Mouse (Mus musculus): ENCODE data around the gene Gm49321. TPM values are rescaled to one million over a fixed set of nuclear protein-coding genes. Genes with fewer than 3 reads are reported as not detected.
A peak's percentile ranks its signal among the peaks of the same experiment; 100 is the strongest.

Gm49321 gene
- polyA plus RNA-seq, 1 experiment from 2014 or later = 9.4 TPM

DNA sequence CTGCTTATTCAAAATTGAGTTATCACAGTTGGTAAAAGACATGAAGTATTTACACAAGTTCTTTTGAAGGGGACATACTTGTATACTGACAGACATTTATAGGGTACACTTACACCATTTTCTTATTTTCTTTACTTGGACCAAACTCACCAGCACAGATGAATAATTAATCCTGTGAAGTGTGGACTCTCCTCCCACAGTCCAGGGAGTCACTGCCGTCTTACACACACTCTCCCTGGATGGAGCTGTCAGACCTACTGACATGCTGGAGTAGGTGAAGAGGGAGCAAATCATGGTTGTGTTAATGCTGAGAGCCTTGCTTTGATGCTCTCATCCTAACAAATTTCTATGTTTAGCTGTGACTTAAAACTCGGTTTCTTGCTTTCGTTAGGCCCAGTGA lies 7.2 kb upstream of the Gm49321 start:
- Histone ChIP-seq H3K4me2 (ENCODE audit: low read length) (no peak overlapping the region), H3K9ac (ENCODE audit: low read length) (no peak overlapping the region), H3K27me3 (replicated peaks; ENCODE audit: control insufficient read depth, insufficient read depth, low read length) (no peaks in the 10 kb centered on the region), H3K4me3 (ENCODE audit: low read depth, low read length) (no peak overlapping the region), H3K27ac (ENCODE audit: low read depth) (no peak overlapping the region), H3K36me3 (ENCODE audit: control insufficient read depth, insufficient read depth, low read length) (peaks cover 80% of the 10 kb centered on the region), H3K9me3 (ENCODE audit: control insufficient read depth, low read length) (no peaks in the 10 kb centered on the region), H3K4me1 (replicated peaks; ENCODE audit: control insufficient read depth, insufficient read depth, low read length) (no peaks in the 10 kb centered on the region)
- 89% methylated on average over 3 of the region's 3 CpGs for WGBS
- DNase-seq (ENCODE audit: low spot score) = no peak
- ATAC-seq (replicated peaks; ENCODE audit: low FRiP score, low TSS enrichment, low read depth) = no peak

DNA sequence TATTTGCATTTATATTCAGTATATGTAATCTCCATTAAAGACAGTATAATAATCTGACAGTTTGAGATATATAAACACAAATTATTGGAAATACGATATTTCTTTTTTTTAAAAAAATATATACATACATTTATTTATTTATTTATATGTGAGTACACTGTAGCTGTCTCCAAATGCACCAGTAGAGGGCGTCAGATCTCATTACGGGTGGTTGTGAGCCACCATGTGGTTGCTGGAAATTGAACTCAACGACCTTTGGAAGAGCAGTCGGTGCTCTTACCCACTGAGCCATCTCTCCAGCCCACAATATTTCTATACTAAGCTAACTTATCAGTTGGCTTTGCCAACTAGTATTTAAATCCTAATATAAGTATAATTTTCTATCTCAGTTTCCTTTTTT lies 6.2 kb upstream of the Gm49321 start:
- no peak overlapping the region for H3K4me2 ChIP-seq (ENCODE audit: low read length)
- no peak for DNase-seq (ENCODE audit: low spot score)
- no peaks in the 10 kb centered on the region for H3K9me3 ChIP-seq (ENCODE audit: control insufficient read depth, low read length)
- H3K4me3 ChIP-seq (ENCODE audit: low read depth, low read length) = no peak overlapping the region
- H3K27ac ChIP-seq (ENCODE audit: low read depth) = no peak overlapping the region
- no peaks in the 10 kb centered on the region for H3K27me3 ChIP-seq (replicated peaks; ENCODE audit: control insufficient read depth, insufficient read depth, low read length)
- no peak overlapping the region for H3K9ac ChIP-seq (ENCODE audit: low read length)
- ATAC-seq (replicated peaks; ENCODE audit: low FRiP score, low TSS enrichment, low read depth) = no peak
- H3K4me1 ChIP-seq (replicated peaks; ENCODE audit: control insufficient read depth, insufficient read depth, low read length) = no peaks in the 10 kb centered on the region
- H3K36me3 ChIP-seq (ENCODE audit: control insufficient read depth, insufficient read depth, low read length) = peaks cover 88% of the 10 kb centered on the region
- 59% methylated on average over 5 of the region's 5 CpGs for WGBS

GRCm38 (mm10) chr12:73934528-73934927 lies 2.9 kb upstream of the Gm49321 start:
- no peak overlapping the region for H3K27ac ChIP-seq (ENCODE audit: low read depth)
- WGBS = 76% methylated on average over 2 of the region's 2 CpGs
- ATAC-seq (replicated peaks; ENCODE audit: low FRiP score, low TSS enrichment, low read depth) (no peak), DNase-seq (ENCODE audit: low spot score) (no peak)
- H3K4me3 ChIP-seq (ENCODE audit: low read depth, low read length) = no peak overlapping the region
- H3K9ac ChIP-seq (ENCODE audit: low read length) = no peak overlapping the region
- H3K4me2 ChIP-seq (ENCODE audit: low read length) = no peak overlapping the region
- H3K9me3 ChIP-seq (ENCODE audit: control insufficient read depth, low read length) = no peaks in the 10 kb centered on the region
- H3K36me3 ChIP-seq (ENCODE audit: control insufficient read depth, insufficient read depth, low read length) = peaks cover 96% of the 10 kb centered on the region
- no peaks in the 10 kb centered on the region for H3K4me1 ChIP-seq (replicated peaks; ENCODE audit: control insufficient read depth, insufficient read depth, low read length)
- no peaks in the 10 kb centered on the region for H3K27me3 ChIP-seq (replicated peaks; ENCODE audit: control insufficient read depth, insufficient read depth, low read length)

DNA sequence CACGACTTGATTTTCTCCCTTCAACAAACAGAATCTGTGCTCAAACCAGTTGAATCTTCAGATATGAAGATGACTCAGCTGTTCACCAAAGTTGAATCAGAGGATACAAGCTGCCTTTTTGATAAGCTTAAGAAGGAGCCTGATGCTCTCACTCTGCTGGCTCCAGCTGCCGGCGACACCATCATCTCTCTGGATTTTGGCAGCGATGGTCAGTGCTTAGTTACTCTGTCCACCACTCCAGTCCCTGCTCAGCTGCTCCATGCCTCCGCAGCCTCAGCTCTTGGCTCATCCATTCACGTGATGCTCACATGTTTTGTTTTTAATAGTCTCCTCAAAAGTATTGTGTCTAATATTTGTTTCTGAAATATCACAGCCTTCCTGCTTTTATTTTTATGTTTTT lies 2.1 kb downstream of the Gm49321 start:
- Histone ChIP-seq H3K9ac (ENCODE audit: low read length) (no peak overlapping the region), H3K36me3 (ENCODE audit: control insufficient read depth, insufficient read depth, low read length) (peaks cover 95% of the 10 kb centered on the region), H3K4me1 (replicated peaks; ENCODE audit: control insufficient read depth, insufficient read depth, low read length) (no peaks in the 10 kb centered on the region), H3K27ac (ENCODE audit: low read depth) (no peak overlapping the region), H3K9me3 (ENCODE audit: control insufficient read depth, low read length) (no peaks in the 10 kb centered on the region), H3K27me3 (replicated peaks; ENCODE audit: control insufficient read depth, insufficient read depth, low read length) (no peaks in the 10 kb centered on the region), H3K4me3 (ENCODE audit: low read depth, low read length) (no peak overlapping the region), H3K4me2 (ENCODE audit: low read length) (no peak overlapping the region)
- ATAC-seq (replicated peaks; ENCODE audit: low FRiP score, low TSS enrichment, low read depth) (no peak), DNase-seq (ENCODE audit: low spot score) (no peak)
- 90% methylated on average over 6 of the region's 6 CpGs for WGBS

DNA sequence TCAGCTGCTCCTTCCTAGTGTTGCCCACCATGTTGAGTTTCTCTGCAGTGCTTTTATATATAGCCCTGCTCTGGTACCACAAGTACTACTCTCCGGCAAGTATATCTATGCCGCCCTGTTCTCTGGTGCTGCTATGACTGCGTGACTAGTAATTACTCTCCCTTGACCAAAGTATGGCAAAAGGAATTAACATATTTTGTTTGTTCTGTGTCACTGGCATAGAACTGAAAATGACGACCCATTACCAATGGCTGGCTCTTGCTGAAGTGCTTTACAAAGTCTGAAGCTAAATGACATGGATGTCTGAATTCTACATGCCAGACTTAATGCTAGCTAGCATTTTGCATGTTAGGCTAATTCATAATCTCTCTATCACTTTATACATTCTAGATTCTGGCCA lies 11.0 kb downstream of the Gm49321 start:
- ATAC-seq (replicated peaks; ENCODE audit: low FRiP score, low TSS enrichment, low read depth) = no peak

DNA sequence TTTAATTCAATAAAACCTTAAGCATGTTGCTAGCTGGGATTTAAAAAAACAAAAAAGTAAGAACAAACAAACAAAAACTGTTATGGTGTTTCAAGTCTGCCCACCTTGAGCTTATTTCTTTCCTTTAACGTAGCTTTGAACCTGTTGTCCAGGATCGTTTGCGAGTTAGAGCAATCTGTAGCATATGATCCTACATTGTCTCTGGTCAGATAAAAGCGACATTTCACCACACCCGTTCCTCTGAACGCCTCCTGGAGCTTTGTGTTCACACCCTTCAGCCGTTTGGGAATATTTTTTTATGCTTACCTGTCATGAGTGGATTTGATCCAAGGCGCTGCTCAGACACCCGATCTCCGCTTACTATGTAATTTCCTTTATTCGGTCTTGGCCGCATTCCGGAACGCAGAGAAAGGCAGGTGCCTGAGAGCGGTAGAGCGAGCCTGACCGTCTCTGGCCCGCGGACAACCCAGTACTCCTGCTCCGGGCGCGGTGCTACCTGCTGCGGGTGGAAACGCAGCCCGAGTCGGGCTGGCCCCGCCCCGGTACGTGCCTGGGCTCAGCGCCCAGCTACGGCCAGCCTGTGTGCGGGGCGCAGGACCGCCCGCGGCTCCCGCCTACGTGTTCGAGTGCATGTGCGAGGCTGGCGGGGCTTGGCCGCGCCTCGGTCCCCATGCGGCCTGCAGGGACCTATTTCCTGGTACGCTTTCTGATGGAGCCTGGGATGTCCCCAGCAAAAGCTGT lies 12.0 kb downstream of the Gm49321 start:
- no peaks in the 10 kb centered on the region for H3K9me3 ChIP-seq (ENCODE audit: control insufficient read depth, low read length)
- peak overlapping the region; percentile 59; the same call in 1 of the 2 replicates for H3K27ac ChIP-seq (ENCODE audit: low read depth)
- peak overlapping the region; percentile 35 for H3K9ac ChIP-seq (ENCODE audit: low read length)
- peak overlapping the region; percentile 51 for H3K4me2 ChIP-seq (ENCODE audit: low read length)
- peaks cover 11% of the 10 kb centered on the region for H3K4me1 ChIP-seq (replicated peaks; ENCODE audit: control insufficient read depth, insufficient read depth, low read length)
- ATAC-seq (replicated peaks; ENCODE audit: low FRiP score, low TSS enrichment, low read depth) (peak; percentile 89), DNase-seq (ENCODE audit: low spot score) (peak; percentile 80)
- H3K4me3 ChIP-seq (ENCODE audit: low read depth, low read length) = peak overlapping the region; percentile 27
- 12% methylated on average over 46 of the region's 46 CpGs for WGBS
- H3K36me3 ChIP-seq (ENCODE audit: control insufficient read depth, insufficient read depth, low read length) = peaks cover 23% of the 10 kb centered on the region
- H3K27me3 ChIP-seq (replicated peaks; ENCODE audit: control insufficient read depth, insufficient read depth, low read length) = 0 out of 2 replicates have a peak, but pooled peaks cover 5% of the 10 kb centered on the region

More for the DNA sequence above, 11.0 kb downstream of the Gm49321 start:
- peak; percentile 50 for DNase-seq (ENCODE audit: low spot score)
- WGBS = 94% methylated on average over 4 of the region's 4 CpGs
- Histone ChIP-seq H3K9me3 (ENCODE audit: control insufficient read depth, low read length) (no peaks in the 10 kb centered on the region), H3K4me1 (replicated peaks; ENCODE audit: control insufficient read depth, insufficient read depth, low read length) (peaks cover 9% of the 10 kb centered on the region), H3K36me3 (ENCODE audit: control insufficient read depth, insufficient read depth, low read length) (peaks cover 34% of the 10 kb centered on the region), H3K27ac (ENCODE audit: low read depth) (no peak overlapping the region), H3K27me3 (replicated peaks; ENCODE audit: control insufficient read depth, insufficient read depth, low read length) (0 out of 2 replicates have a peak, but pooled peaks cover 5% of the 10 kb centered on the region), H3K4me2 (ENCODE audit: low read length) (peak overlapping the region; percentile 51), H3K4me3 (ENCODE audit: low read depth, low read length) (no peak overlapping the region), H3K9ac (ENCODE audit: low read length) (no peak overlapping the region)

- WGBS = 6% methylated on average over 15 of the region's 15 CpGs
- Histone ChIP-seq H3K4me2 (ENCODE audit: low read length) (peak overlapping the region; percentile 54), H3K4me1 (replicated peaks; ENCODE audit: control insufficient read depth, insufficient read depth, low read length) (peaks cover 11% of the 10 kb centered on the region), H3K4me3 (ENCODE audit: low read depth, low read length) (peak overlapping the region; percentile 33), H3K27me3 (replicated peaks; ENCODE audit: control insufficient read depth, insufficient read depth, low read length) (0 out of 2 replicates have a peak, but pooled peaks cover 5% of the 10 kb centered on the region), H3K27ac (ENCODE audit: low read depth) (no peak overlapping the region), H3K9ac (ENCODE audit: low read length) (peak overlapping the region; percentile 27; the same call in 1 of the 2 replicates), H3K9me3 (ENCODE audit: control insufficient read depth, low read length) (no peaks in the 10 kb centered on the region), H3K36me3 (ENCODE audit: control insufficient read depth, insufficient read depth, low read length) (0 out of 2 replicates have a peak, but pooled peaks cover 5% of the 10 kb centered on the region)
- ATAC-seq (replicated peaks; ENCODE audit: low FRiP score, low TSS enrichment, low read depth) (peak; percentile 32; the same call in 1 of the 2 replicates), DNase-seq (ENCODE audit: low spot score) (peak; percentile 81)
These were observed 15.4 kb downstream of the Gm49321 start for GRCm38 (mm10) chr12:73952879-73953278.

DNA sequence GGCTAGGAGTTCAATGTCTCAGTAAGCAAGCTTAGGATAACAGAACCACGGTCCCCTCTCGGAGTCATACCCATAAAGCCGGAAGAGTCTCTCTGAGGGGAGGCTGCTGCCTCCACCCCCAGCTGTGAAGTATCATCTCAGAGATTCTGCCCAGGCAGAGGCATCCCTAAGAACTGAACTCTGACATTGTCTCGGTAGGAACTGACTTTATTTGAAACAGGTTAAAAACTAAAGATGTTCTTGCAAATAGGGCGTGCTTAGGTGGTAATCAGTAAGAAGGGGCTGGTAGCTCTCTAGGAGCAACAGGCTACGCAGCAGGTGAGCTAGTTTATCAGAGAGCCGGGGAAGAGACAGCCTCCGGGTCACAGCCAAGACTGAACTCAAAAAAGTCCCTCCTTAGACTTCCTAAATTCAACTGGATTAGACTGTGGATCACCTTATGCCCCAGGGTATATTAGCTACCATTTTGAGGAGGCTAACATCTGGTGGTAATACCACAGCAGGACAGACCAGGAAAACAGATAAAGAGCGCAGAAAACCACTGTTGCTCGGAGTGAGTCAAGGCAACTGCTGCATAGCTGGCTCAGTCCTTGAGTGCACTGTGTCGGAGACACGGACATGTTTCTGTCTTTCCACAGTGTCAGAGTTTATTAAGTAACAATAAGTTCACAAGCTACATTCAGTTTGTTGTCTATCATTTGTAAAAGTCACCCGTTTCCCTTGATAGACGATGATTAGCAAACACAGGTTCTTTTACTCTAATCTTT lies 16.1 kb downstream of the Gm49321 start:
- DNase-seq (ENCODE audit: low spot score) (no peak), ATAC-seq (replicated peaks; ENCODE audit: low FRiP score, low TSS enrichment, low read depth) (no peak)
- 0 out of 2 replicates have a peak, but pooled peaks cover 2% of the 10 kb centered on the region for H3K27me3 ChIP-seq (replicated peaks; ENCODE audit: control insufficient read depth, insufficient read depth, low read length)
- peak overlapping the region; percentile 27; the same call in 1 of the 2 replicates for H3K9ac ChIP-seq (ENCODE audit: low read length)
- H3K4me3 ChIP-seq (ENCODE audit: low read depth, low read length) = peak overlapping the region; percentile 33
- 44% methylated on average over 14 of the region's 14 CpGs for WGBS
- H3K36me3 ChIP-seq (ENCODE audit: control insufficient read depth, insufficient read depth, low read length) = 0 out of 2 replicates have a peak, but pooled peaks cover 3% of the 10 kb centered on the region
- H3K27ac ChIP-seq (ENCODE audit: low read depth) = no peak overlapping the region
- no peaks in the 10 kb centered on the region for H3K9me3 ChIP-seq (ENCODE audit: control insufficient read depth, low read length)
- peaks cover 11% of the 10 kb centered on the region for H3K4me1 ChIP-seq (replicated peaks; ENCODE audit: control insufficient read depth, insufficient read depth, low read length)
- H3K4me2 ChIP-seq (ENCODE audit: low read length) = peak overlapping the region; percentile 54

Measured in intestine, embryonic 14.5 days (tissue).